Mouse (Mus musculus) embryonic facial prominence, embryonic 10.5 days (tissue): ENCODE data around the gene Wfikkn1. TPM values are rescaled to one million over a fixed set of nuclear protein-coding genes. Genes with fewer than 3 reads are reported as not detected.
"Not testable (repeated sequence)": the region's sequence is repeated elsewhere in the genome, so short reads cannot be mapped to it uniquely, and the experiment has no call there.

Experiments
- DNase-seq: peaks from one replicate; pipeline ENCODE4 v3.0.0-alpha.2; 2017; ENCODE audit warnings: low spot score
- H3K27ac ChIP-seq: fragments of 300-500 bp; sonication (generic); replicated peaks from 2 replicates; pipeline ENCODE4 v1.5.1; 2016; ENCODE audit warnings: mild to moderate bottlenecking
- H3K27me3 ChIP-seq: fragments of 300-500 bp; sonication (generic); replicated peaks from 2 replicates; pipeline ENCODE4 v1.6.1; 2016; ENCODE audit warnings: low read depth, mild to moderate bottlenecking; ENCODE audit not compliant: poor library complexity, severe bottlenecking
- H3K36me3 ChIP-seq: fragments of 300-500 bp; sonication (generic); replicated peaks from 2 replicates; pipeline ENCODE4 v1.6.1; 2016; ENCODE audit warnings: mild to moderate bottlenecking, moderate library complexity
- H3K4me1 ChIP-seq: fragments of 300-500 bp; sonication (generic); 2 replicates; pipeline ENCODE4 v1.6.1; 2016
- H3K4me3 ChIP-seq: fragments of 300-500 bp; sonication (generic); 2 replicates; pipeline ENCODE4 v1.5.1; 2016; ENCODE audit warnings: mild to moderate bottlenecking, moderate library complexity
- H3K9me3 ChIP-seq: fragments of 300-500 bp; sonication (generic); 2 replicates; pipeline ENCODE4 v1.6.1; 2016; ENCODE audit warnings: mild to moderate bottlenecking
- WGBS: fragments of 180-500 bp; shearing (Covaris S2); methylation state at CpG from one replicate; pipeline ENCODE4 v1.1.7; 2016; 5-methylcytosine and 5-hydroxymethylcytosine counted together
- polyA plus RNA-seq: library from polyadenylated mRNA; unstranded; fragments of >200 nt; fragmentation: Nextera tagmentation; extraction: Ambion mirVana; gene quantifications from 2 replicates; pipeline ENCODE4 v1.2.1, GENCODE M21; 2016

The Wfikkn1 gene
- polyA plus RNA-seq, 1 experiment from 2014 or later: 7.8 TPM

- peak overlapping the region; percentile 91 for H3K27ac ChIP-seq
Measured at GRCm38 (mm10) chr17:25873405-25874147, 7.1 kb downstream of the Wfikkn1 start.

GRCm38 (mm10) chr17:25872676-25873075 lies 8.0 kb downstream of the Wfikkn1 start:
- no peak overlapping the region for H3K4me3 ChIP-seq
- H3K4me1 ChIP-seq: peaks cover 57% of the 10 kb centered on the region

More at GRCm38 (mm10) chr17:25873405-25874147, 7.1 kb downstream of the Wfikkn1 start:
- Histone ChIP-seq H3K9me3 (no peaks in the 10 kb centered on the region), H3K4me1 (peaks cover 56% of the 10 kb centered on the region), H3K36me3 (peaks cover 18% of the 10 kb centered on the region), H3K27me3 (no peaks in the 10 kb centered on the region), H3K4me3 (peak overlapping the region; percentile 73)
- 76% methylated on average over 11 of the region's 11 CpGs for WGBS
- DNase-seq: no peak

GRCm38 (mm10) chr17:25871566-25871965 lies 9.1 kb downstream of the Wfikkn1 start:
- H3K4me3 ChIP-seq, H3K27me3 ChIP-seq, H3K27ac ChIP-seq, DNase-seq, H3K9me3 ChIP-seq, H3K36me3 ChIP-seq: not testable (repeated sequence)
- peaks cover 50% of the 10 kb centered on the region for H3K4me1 ChIP-seq

More at GRCm38 (mm10) chr17:25872676-25873075, 8.0 kb downstream of the Wfikkn1 start:
- Histone ChIP-seq H3K27me3 (no peaks in the 10 kb centered on the region), H3K27ac (no peak overlapping the region), H3K36me3 (peaks cover 9% of the 10 kb centered on the region), H3K9me3 (no peaks in the 10 kb centered on the region)
- no peak for DNase-seq
- 85% methylated on average over 3 of the region's 3 CpGs for WGBS

GRCm38 (mm10) chr17:25869954-25870353 lies 10.7 kb downstream of the Wfikkn1 start:
- no peaks in the 10 kb centered on the region for H3K36me3 ChIP-seq
- H3K9me3 ChIP-seq: no peaks in the 10 kb centered on the region
- no peak overlapping the region for H3K27ac ChIP-seq
- no peak overlapping the region for H3K4me3 ChIP-seq
- H3K4me1 ChIP-seq: peaks cover 41% of the 10 kb centered on the region
- DNase-seq: no peak
- 91% methylated on average over 2 of the region's 2 CpGs for WGBS
- H3K27me3 ChIP-seq: no peaks in the 10 kb centered on the region

- no peak for DNase-seq
- H3K9me3 ChIP-seq: no peaks in the 10 kb centered on the region
- 87% methylated on average over 8 of the region's 8 CpGs for WGBS
- H3K4me3 ChIP-seq: 0 out of 2 replicates have a peak overlapping the region, but pooled peaks have one; percentile 6
- H3K27me3 ChIP-seq: no peaks in the 10 kb centered on the region
- H3K4me1 ChIP-seq: peaks cover 41% of the 10 kb centered on the region
- no peaks in the 10 kb centered on the region for H3K36me3 ChIP-seq
- no peak overlapping the region for H3K27ac ChIP-seq
Measured at GRCm38 (mm10) chr17:25869498-25869897, 11.2 kb downstream of the Wfikkn1 start.

GRCm38 (mm10) chr17:25868601-25869191 lies 12.0 kb downstream of the Wfikkn1 start, which contains the start of gene Mcrip2:
Gene Mcrip2, minus strand, starts transcription at chr17:25868764.
- Histone ChIP-seq H3K27me3 (no peaks in the 10 kb centered on the region), H3K4me3 (peak within 1 kb of the TSS; percentile 92), H3K27ac (peak within 1 kb of the TSS; percentile 80), H3K4me1 (peaks cover 33% of the 10 kb centered on the region), H3K9me3 (no peaks in the 10 kb centered on the region), H3K36me3 (peaks cover 4% of the 10 kb centered on the region; the same call in 1 of the 2 replicates)
- peak; percentile 85 for DNase-seq
- under 1% methylated on average over 24 of the region's 24 CpGs for WGBS

GRCm38 (mm10) chr17:25867836-25868600 lies 12.6 kb downstream of the Wfikkn1 start:
- H3K27ac ChIP-seq: peak overlapping the region; percentile 80
- WGBS: 1% methylated on average over 42 of the region's 42 CpGs

GRCm38 (mm10) chr17:25867509-25867835 lies 13.2 kb downstream of the Wfikkn1 start:
- 15% methylated on average over 7 of the region's 7 CpGs for WGBS
- Histone ChIP-seq H3K36me3 (peaks cover 4% of the 10 kb centered on the region; the same call in 1 of the 2 replicates), H3K4me1 (peaks cover 25% of the 10 kb centered on the region), H3K27ac (no peak overlapping the region; the same call in 1 of the 2 replicates), H3K9me3 (no peaks in the 10 kb centered on the region), H3K27me3 (no peaks in the 10 kb centered on the region), H3K4me3 (peak overlapping the region; percentile 92)
- DNase-seq: no peak

More at GRCm38 (mm10) chr17:25867836-25868600, 12.6 kb downstream of the Wfikkn1 start:
- peaks cover 4% of the 10 kb centered on the region; the same call in 1 of the 2 replicates for H3K36me3 ChIP-seq
- DNase-seq: peak; percentile 73
- peak overlapping the region; percentile 92 for H3K4me3 ChIP-seq
- H3K9me3 ChIP-seq: no peaks in the 10 kb centered on the region
- peaks cover 30% of the 10 kb centered on the region for H3K4me1 ChIP-seq
- H3K27me3 ChIP-seq: no peaks in the 10 kb centered on the region

- Histone ChIP-seq H3K27me3 (no peaks in the 10 kb centered on the region), H3K4me3 (no peak overlapping the region), H3K36me3 (peaks cover 4% of the 10 kb centered on the region; the same call in 1 of the 2 replicates), H3K4me1 (peaks cover 34% of the 10 kb centered on the region), H3K27ac (no peak overlapping the region), H3K9me3 (no peaks in the 10 kb centered on the region)
- no peak for DNase-seq
- 90% methylated on average over 3 of the region's 3 CpGs for WGBS
Measured at GRCm38 (mm10) chr17:25866172-25866571, 14.5 kb downstream of the Wfikkn1 start.

- WGBS: 89% methylated on average over 11 of the region's 11 CpGs
Measured at GRCm38 (mm10) chr17:25865288-25865687, 15.4 kb downstream of the Wfikkn1 start.

GRCm38 (mm10) chr17:25864311-25864710 lies 16.3 kb downstream of the Wfikkn1 start:
- Histone ChIP-seq H3K9me3 (no peaks in the 10 kb centered on the region), H3K36me3 (peaks cover 5% of the 10 kb centered on the region; the same call in 1 of the 2 replicates)

More at GRCm38 (mm10) chr17:25865288-25865687, 15.4 kb downstream of the Wfikkn1 start:
- H3K27ac ChIP-seq: no peak overlapping the region
- no peaks in the 10 kb centered on the region for H3K9me3 ChIP-seq
- H3K4me1 ChIP-seq: peaks cover 43% of the 10 kb centered on the region
- H3K4me3 ChIP-seq: no peak overlapping the region
- no peak for DNase-seq
- H3K36me3 ChIP-seq: peaks cover 4% of the 10 kb centered on the region; the same call in 1 of the 2 replicates
- no peaks in the 10 kb centered on the region for H3K27me3 ChIP-seq

GRCm38 (mm10) chr17:25863681-25864080 lies 17.0 kb downstream of the Wfikkn1 start:
- Histone ChIP-seq H3K4me3 (no peak overlapping the region), H3K4me1 (peaks cover 38% of the 10 kb centered on the region), H3K27ac (no peak overlapping the region), H3K9me3 (no peaks in the 10 kb centered on the region), H3K36me3 (peaks cover 9% of the 10 kb centered on the region), H3K27me3 (no peaks in the 10 kb centered on the region)
- WGBS: 88% methylated on average over 6 of the region's 6 CpGs
- DNase-seq: no peak

More at GRCm38 (mm10) chr17:25864311-25864710, 16.3 kb downstream of the Wfikkn1 start:
- DNase-seq: no peak
- 88% methylated on average over 14 of the region's 14 CpGs for WGBS
- Histone ChIP-seq H3K4me1 (peaks cover 43% of the 10 kb centered on the region), H3K27ac (no peak overlapping the region), H3K27me3 (no peaks in the 10 kb centered on the region), H3K4me3 (no peak overlapping the region)
